Mouse (Mus musculus): ENCODE results near the gene Adrb1. TPM values are rescaled to one million over a fixed set of nuclear protein-coding genes. Genes with fewer than 3 reads are reported as not detected.
"Not testable (repeated sequence)": the region's sequence is repeated elsewhere in the genome, so short reads cannot be mapped to it uniquely, and the experiment has no call there.

The Adrb1 gene
- polyA plus RNA-seq, 1 experiment from 2014 or later = 0.62 TPM

- ATAC-seq (ENCODE audit: low FRiP score, low read depth); H3K9me3 ChIP-seq; H3K4me2 ChIP-seq (replicated peaks); H3K27ac ChIP-seq; H3K9ac ChIP-seq; H3K36me3 ChIP-seq; H3K4me3 ChIP-seq: not testable (repeated sequence)
- H3K27me3 ChIP-seq = peaks cover 42% of the 10 kb centered on the region
- H3K4me1 ChIP-seq = peaks cover 23% of the 10 kb centered on the region
- 93% methylated on average over 7 of the region's 7 CpGs for WGBS
Measured at GRCm38 (mm10) chr19:56778532-56778931, 56.5 kb downstream of the Adrb1 start.

Other genes starting within 250 kb of the Adrb1 start
- 19.5 and 22.1 TPM in 2 replicates for gene Dclre1a, start 174.0 kb upstream of the Adrb1 start, polyA plus RNA-seq (2015; fragmentation: Nextera tagmentation; extraction: Ambion mirVana)
- 14.2 and 14.4 TPM in 2 replicates for gene Nhlrc2, start 173.9 kb upstream of the Adrb1 start, polyA plus RNA-seq (2015; fragmentation: Nextera tagmentation; extraction: Ambion mirVana)
- 24.6 and 26.9 TPM in 2 replicates for gene Ccdc186, start 100.0 kb downstream of the Adrb1 start, polyA plus RNA-seq (2015; fragmentation: Nextera tagmentation; extraction: Ambion mirVana)
- 2.1 and 2.2 TPM in 2 replicates for gene Tdrd1, start 104.0 kb downstream of the Adrb1 start, polyA plus RNA-seq (2015; fragmentation: Nextera tagmentation; extraction: Ambion mirVana)
- gene Vwa2, start 152.1 kb downstream of the Adrb1 start, polyA plus RNA-seq (2015; fragmentation: Nextera tagmentation; extraction: Ambion mirVana) = 4.5 and 4.8 TPM in 2 replicates

Data from limb, embryonic 13.5 days (tissue).